Mouse (Mus musculus) heart, embryonic 12.5 days (tissue): ENCODE measurements around the gene Zfp846. TPM values are rescaled to one million over a fixed set of nuclear protein-coding genes. Genes with fewer than 3 reads are reported as not detected.
"Not testable (repeated sequence)": the region's sequence is repeated elsewhere in the genome, so short reads cannot be mapped to it uniquely, and the experiment has no call there.

ENCODE experiments used
- ATAC-seq: fragments of 200-750 bp; cut with Nextera tagmentation; 2 replicates; pipeline ENCODE4 v1.8.0; 2017; ENCODE audit warnings: moderate TSS enrichment, moderate library complexity; ENCODE audit not compliant: insufficient number of reproducible peaks, low FRiP score
- H3K27ac ChIP-seq: fragments of 300-500 bp; sonication (generic); 2 replicates; pipeline ENCODE4 v1.5.1; 2016; ENCODE audit warnings: mild to moderate bottlenecking, moderate library complexity; ENCODE audit not compliant: poor library complexity, severe bottlenecking
- H3K27me3 ChIP-seq: fragments of 300-500 bp; sonication (generic); replicated peaks from 2 replicates; pipeline ENCODE4 v1.6.1; 2016; ENCODE audit warnings: mild to moderate bottlenecking, moderate library complexity
- H3K36me3 ChIP-seq: fragments of 300-500 bp; sonication (generic); 2 replicates; pipeline ENCODE4 v1.6.1; 2016; ENCODE audit warnings: mild to moderate bottlenecking, moderate library complexity
- H3K4me1 ChIP-seq: fragments of 300-500 bp; sonication (generic); replicated peaks from 2 replicates; pipeline ENCODE4 v1.6.1; 2016; ENCODE audit warnings: mild to moderate bottlenecking
- H3K4me2 ChIP-seq: fragments of 300-500 bp; sonication (generic); 2 replicates; pipeline ENCODE4 v1.6.1; 2016; ENCODE audit warnings: mild to moderate bottlenecking, moderate library complexity
- H3K4me3 ChIP-seq: fragments of 300-500 bp; sonication (generic); 2 replicates; pipeline ENCODE4 v1.5.1; 2016; ENCODE audit warnings: mild to moderate bottlenecking
- H3K9ac ChIP-seq: fragments of 300-500 bp; sonication (generic); 2 replicates; pipeline ENCODE4 v1.6.1; 2016; ENCODE audit warnings: mild to moderate bottlenecking, moderate library complexity
- H3K9me3 ChIP-seq: fragments of 300-500 bp; sonication (generic); replicated peaks from 2 replicates; pipeline ENCODE4 v1.6.1; 2016; ENCODE audit warnings: mild to moderate bottlenecking, moderate library complexity
- WGBS: fragments of 180-500 bp; shearing (Covaris S2); methylation state at CpG from one replicate; pipeline ENCODE4 v1.1.7; 2016; 5-methylcytosine and 5-hydroxymethylcytosine counted together
- polyA plus RNA-seq: library from polyadenylated mRNA; unstranded; fragments of >200 nt; fragmentation: Nextera tagmentation; extraction: Ambion mirVana; gene quantifications from 2 replicates; pipeline ENCODE4 v1.2.1, GENCODE M21; 2016

Gene Zfp846
- polyA plus RNA-seq, 1 experiment from 2014 or later = 10.7 TPM

DNA sequence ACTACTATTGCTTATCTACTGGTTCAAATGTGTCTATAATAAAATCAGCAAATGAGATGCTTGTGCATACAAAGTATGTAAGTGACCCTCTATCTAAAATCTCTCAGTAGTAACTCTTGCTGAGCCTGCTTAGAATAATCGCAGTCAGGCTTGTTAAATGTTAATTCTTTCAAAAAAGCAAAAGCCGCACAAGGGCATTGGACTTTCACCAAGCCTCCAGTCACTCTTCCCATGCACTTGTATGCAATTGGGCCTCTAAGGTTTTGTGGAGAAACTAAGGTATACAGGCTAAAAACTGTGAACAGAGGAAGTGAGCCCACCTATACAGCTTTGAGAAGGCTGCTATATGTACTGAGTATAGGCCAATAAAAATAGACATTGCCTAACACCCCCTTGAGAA is 4.5 kb upstream of the Zfp846 start:
- H3K9me3 ChIP-seq = peaks cover 7% of the 10 kb centered on the region
- H3K27ac ChIP-seq = no peak overlapping the region
- no peak overlapping the region for H3K9ac ChIP-seq
- no peaks in the 10 kb centered on the region for H3K36me3 ChIP-seq
- no peaks in the 10 kb centered on the region for H3K4me1 ChIP-seq
- 71% methylated on average over 2 of the region's 2 CpGs for WGBS
- ATAC-seq = no peak
- no peak overlapping the region for H3K4me2 ChIP-seq
- no peak overlapping the region for H3K4me3 ChIP-seq
- H3K27me3 ChIP-seq = peaks cover 19% of the 10 kb centered on the region

DNA sequence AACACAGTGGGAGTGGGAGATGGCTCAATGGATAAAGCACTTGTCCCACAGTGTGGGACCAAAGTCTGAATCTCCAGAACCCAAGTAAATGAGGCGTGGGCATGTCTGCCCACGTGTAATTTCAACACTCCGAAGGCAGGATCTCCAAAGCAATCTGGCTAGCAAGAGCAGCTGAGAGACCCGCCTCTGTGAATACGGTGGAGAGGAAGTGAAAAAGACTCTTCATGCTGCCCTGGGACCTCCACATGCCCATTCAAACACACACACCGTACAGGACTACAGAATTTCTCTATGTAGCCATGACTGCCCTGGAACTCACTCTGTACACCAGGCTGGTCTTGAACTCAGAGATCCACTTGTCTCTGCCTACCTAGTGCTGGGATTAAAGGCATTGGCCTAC is 20.2 kb downstream of the Zfp846 start:
- H3K4me1 ChIP-seq = no peaks in the 10 kb centered on the region
- no peak overlapping the region for H3K9ac ChIP-seq
- H3K4me3 ChIP-seq = no peak overlapping the region
- WGBS = 77% methylated on average over 6 of the region's 6 CpGs
- H3K9me3 ChIP-seq = no peaks in the 10 kb centered on the region
- H3K27ac ChIP-seq = no peak overlapping the region
- no peaks in the 10 kb centered on the region for H3K27me3 ChIP-seq
- H3K36me3 ChIP-seq = peaks cover 6% of the 10 kb centered on the region; the same call in 1 of the 2 replicates
- H3K4me2 ChIP-seq = no peak overlapping the region
- no peak for ATAC-seq

DNA sequence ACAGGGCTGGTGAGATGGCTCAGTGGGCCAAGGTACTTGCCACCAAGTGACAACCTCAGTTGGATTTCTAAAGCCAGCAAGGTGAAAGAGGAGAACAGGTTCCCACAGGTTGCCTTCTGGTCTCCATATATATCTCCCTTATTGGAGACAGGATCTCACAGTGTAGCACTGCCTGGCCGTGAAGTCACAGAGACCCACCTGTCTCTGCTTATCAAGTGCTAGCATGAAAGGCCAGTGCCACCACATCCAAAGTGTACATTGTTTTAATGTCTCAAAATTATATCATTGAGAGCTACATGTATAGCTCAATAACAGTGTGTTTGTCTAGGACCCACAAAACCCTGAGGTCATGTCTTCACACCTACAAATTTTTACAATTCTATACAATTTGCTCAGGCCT is 25.2 kb downstream of the Zfp846 start:
- ATAC-seq = no peak
- H3K4me2 ChIP-seq = no peak overlapping the region
- 91% methylated on average over 1 of the region's 1 CpGs for WGBS
- H3K4me3 ChIP-seq = no peak overlapping the region
- 0 out of 2 replicates have a peak, but pooled peaks cover 3% of the 10 kb centered on the region for H3K4me1 ChIP-seq
- H3K36me3 ChIP-seq = peaks cover 6% of the 10 kb centered on the region
- peaks cover 4% of the 10 kb centered on the region; the same call in 1 of the 2 replicates for H3K9me3 ChIP-seq
- no peak overlapping the region for H3K9ac ChIP-seq
- no peaks in the 10 kb centered on the region for H3K27me3 ChIP-seq
- no peak overlapping the region for H3K27ac ChIP-seq

DNA sequence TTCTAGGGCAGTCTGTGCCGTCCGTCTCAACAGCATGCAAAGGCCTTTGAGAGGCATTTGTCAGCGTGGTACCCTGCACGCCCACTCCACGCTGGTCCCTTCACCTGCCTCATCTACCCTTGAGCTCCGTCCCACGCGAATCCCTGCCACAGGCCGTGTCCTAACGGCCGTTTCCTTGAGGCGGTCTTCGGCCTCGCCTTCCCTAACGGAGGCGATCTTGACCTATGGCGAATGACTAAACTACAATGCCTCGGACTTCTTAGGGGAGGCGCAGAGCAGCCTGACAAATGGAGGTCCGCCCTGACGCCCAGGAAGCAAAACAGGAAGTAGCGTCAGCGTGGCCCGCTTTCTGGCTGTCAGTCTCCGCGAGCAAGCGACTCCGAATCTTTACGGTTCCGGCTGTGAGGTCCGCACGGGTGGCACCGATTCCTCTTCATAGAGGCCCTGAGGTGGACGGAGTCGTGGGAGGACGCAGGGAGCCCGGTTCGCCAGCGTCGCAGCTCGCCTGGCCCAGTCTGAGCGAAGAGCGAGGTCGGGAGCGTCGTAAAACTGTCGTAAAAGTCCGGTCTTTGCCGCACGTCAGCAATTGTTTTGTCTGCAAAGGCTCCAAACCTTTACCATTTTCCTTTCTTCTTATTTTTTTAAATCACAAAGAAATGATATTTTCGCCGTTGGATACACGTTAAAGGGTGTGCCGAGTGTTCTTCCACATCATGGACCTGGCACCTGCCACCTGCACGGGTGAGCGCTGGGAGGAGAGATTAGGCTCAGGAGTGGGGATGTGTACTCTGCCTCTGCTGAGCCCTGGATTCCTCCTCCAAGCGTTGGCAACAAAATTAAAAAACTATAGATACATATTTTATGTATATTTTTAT is 26.2 kb downstream of the Zfp846 start:
- WGBS = under 1% methylated on average over 57 of the region's 57 CpGs
- H3K9ac ChIP-seq = peak overlapping the region; percentile 83
- H3K27ac ChIP-seq = peak overlapping the region; percentile 97
- peak overlapping the region; percentile 88 for H3K4me2 ChIP-seq
- peaks cover 4% of the 10 kb centered on the region; the same call in 1 of the 2 replicates for H3K9me3 ChIP-seq
- peaks cover 6% of the 10 kb centered on the region for H3K36me3 ChIP-seq
- peak overlapping the region; percentile 84 for H3K4me3 ChIP-seq
- 0 out of 2 replicates have a peak, but pooled peaks cover 3% of the 10 kb centered on the region for H3K4me1 ChIP-seq
- ATAC-seq = peak; percentile 86
- H3K27me3 ChIP-seq = no peaks in the 10 kb centered on the region

DNA sequence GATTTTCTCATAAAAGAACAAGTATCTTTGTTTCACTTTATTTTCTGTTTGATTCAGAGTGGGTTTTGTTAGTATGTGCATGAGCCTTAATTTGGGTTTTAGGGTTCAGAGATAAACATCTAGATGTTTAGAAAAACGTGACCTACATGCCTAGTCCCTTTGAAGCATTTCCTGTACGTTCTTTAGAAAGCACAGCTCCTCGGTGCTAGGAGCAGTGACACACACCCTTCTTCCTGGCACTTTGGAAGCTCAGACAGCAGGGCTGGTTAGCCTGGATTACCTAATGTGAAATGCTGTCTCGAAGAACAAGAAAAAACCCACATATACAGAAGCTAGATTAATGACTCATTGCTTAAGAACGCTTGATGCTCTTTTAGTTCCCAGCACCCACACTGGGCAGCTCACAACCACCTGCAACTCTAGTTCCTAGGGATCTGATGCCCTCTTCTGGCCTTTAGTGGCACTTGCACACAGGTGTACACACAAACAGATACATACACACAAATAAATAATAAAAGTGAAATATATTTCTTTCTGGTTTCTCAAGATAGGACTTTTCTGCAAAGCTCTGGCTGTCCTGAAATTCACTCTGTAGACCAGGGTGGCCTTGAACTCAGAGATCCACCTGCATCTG is 28.9 kb downstream of the Zfp846 start:
- Histone ChIP-seq H3K27ac (no peak overlapping the region), H3K4me3 (no peak overlapping the region), H3K9me3 (peaks cover 4% of the 10 kb centered on the region; the same call in 1 of the 2 replicates), H3K4me1 (0 out of 2 replicates have a peak, but pooled peaks cover 3% of the 10 kb centered on the region), H3K9ac (no peak overlapping the region), H3K27me3 (no peaks in the 10 kb centered on the region), H3K36me3 (peaks cover 6% of the 10 kb centered on the region), H3K4me2 (no peak overlapping the region)
- ATAC-seq = no peak
- WGBS = 75% methylated on average over 5 of the region's 5 CpGs

DNA sequence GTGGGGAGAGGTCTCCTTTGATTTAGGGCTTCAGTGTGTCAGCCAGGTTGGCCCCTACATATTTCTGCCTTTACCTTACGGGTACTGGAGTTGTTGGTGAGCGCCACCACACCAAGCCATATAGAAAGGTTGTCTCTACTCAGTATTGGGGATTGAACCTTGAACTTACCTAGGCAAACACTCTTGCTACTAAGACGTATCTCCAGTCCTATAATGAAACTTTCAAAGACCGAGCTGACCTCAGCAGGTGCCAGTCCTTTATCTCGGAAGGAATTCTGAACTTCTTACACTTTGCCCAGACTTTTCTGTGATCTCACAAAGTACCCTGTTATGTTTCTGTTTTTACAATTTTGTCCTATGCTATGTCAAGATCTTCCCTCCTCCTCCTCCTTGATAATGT is 30.9 kb downstream of the Zfp846 start:
- Histone ChIP-seq H3K4me2 (no peak overlapping the region), H3K4me1 (no peaks in the 10 kb centered on the region), H3K27me3 (no peaks in the 10 kb centered on the region), H3K27ac (no peak overlapping the region), H3K9ac (no peak overlapping the region), H3K36me3 (peaks cover 6% of the 10 kb centered on the region), H3K9me3 (peaks cover 4% of the 10 kb centered on the region; the same call in 1 of the 2 replicates), H3K4me3 (no peak overlapping the region)
- no peak for ATAC-seq
- 74% methylated on average over 5 of the region's 5 CpGs for WGBS

DNA sequence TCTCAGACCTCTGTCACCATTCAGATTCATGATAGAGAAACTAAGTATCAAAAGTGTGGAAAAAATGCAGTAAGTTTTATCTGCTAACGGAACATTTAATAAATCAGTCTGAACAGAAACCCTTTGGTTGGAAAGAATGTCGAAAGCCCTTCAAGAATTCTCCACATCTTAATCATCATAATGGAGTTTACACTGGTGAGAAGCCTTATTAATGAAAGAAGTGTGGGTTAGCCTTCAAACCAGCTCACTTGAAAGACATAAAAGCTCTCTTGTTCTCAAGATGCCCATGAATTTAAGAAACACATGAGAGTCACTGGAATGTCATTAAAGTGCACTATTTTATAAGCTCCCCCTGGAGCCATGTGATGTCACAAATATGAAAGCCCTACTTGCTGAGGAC is 35.6 kb downstream of the Zfp846 start:
- no peak for ATAC-seq
- H3K4me3 ChIP-seq = no peak overlapping the region
- 80% methylated on average over 2 of the region's 2 CpGs for WGBS
- no peak overlapping the region for H3K9ac ChIP-seq
- H3K27ac ChIP-seq = no peak overlapping the region
- H3K9me3 ChIP-seq = no peaks in the 10 kb centered on the region
- peaks cover 9% of the 10 kb centered on the region; the same call in 1 of the 2 replicates for H3K36me3 ChIP-seq
- no peak overlapping the region for H3K4me2 ChIP-seq
- no peaks in the 10 kb centered on the region for H3K4me1 ChIP-seq
- no peaks in the 10 kb centered on the region for H3K27me3 ChIP-seq

DNA sequence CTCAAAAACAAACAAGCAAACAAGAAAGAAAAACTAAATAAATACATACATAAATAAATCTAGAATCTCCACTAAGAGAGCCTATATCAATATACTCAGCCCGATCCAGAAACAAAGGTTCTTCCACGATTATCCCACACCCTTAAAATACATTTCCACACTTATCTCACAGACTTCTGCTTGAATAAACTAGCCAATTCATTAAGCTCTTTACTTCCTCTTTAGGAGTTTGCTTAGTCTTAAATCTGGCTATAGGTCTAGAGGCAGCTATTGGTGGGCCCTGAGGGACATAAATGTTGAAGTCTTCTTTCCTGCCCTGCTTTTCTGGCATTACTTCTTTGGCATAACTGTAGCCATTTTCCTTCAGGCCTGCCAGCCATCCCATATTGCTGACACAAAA is 50.2 kb downstream of the Zfp846 start:
- Histone ChIP-seq H3K4me1 (no peaks in the 10 kb centered on the region), H3K27me3 (no peaks in the 10 kb centered on the region), H3K4me3 (no peak overlapping the region), H3K9ac (no peak overlapping the region), H3K4me2 (no peak overlapping the region), H3K36me3 (peaks cover 8% of the 10 kb centered on the region; the same call in 1 of the 2 replicates), H3K27ac (no peak overlapping the region), H3K9me3 (no peaks in the 10 kb centered on the region)
- 86% methylated on average over 2 of the region's 2 CpGs for WGBS
- ATAC-seq = no peak

DNA sequence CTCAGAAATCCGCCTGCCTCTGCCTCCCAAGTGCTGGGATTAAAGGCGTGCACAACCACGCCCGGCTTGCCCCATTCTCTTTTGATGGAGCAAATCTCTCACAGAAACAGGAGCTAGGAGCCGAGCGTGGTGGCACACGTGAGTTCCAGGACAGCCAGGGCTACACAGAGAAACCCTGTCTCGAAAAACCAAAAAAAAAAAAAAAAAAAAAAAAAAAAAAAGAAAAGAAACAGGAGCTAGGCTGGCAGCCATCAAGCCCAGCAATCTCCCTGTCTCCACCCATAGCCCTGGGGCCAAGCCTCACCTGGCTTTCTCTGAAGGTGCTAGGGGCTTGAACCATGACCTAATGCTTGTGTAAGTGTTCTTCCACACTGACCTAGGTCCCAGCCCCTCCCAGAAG is 54.6 kb downstream of the Zfp846 start:
- not testable (repeated sequence) for H3K27ac ChIP-seq, H3K4me3 ChIP-seq, H3K9ac ChIP-seq, H3K27me3 ChIP-seq, H3K4me2 ChIP-seq, H3K9me3 ChIP-seq
- ATAC-seq = peak; percentile 44; the same call in 1 of the 2 replicates
- H3K4me1 ChIP-seq = peaks cover 12% of the 10 kb centered on the region
- WGBS = 86% methylated on average over 8 of the region's 8 CpGs
- peaks cover 32% of the 10 kb centered on the region for H3K36me3 ChIP-seq

DNA sequence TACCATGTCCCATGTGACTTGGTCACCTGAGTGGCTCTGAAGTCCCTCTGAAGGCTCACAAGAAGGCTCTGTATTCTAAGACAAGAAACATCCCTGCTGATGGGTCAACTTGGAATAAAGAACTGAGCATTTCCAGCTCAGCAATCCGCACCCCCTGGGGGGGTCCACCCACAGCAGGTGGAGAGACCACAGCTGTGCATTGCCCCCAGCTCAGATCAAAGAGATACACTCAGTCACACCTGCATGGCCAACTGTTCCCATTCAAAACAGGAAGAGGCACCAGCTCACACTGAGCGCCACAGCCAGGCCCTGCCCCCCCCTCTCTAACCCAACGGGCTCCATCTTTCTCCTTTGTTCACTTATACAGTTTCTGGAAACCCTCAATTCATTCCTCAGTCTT is 55.2 kb downstream of the Zfp846 start:
- Histone ChIP-seq H3K4me3 (no peak overlapping the region), H3K36me3 (peaks cover 32% of the 10 kb centered on the region), H3K9ac (no peak overlapping the region), H3K9me3 (no peaks in the 10 kb centered on the region), H3K4me1 (peaks cover 17% of the 10 kb centered on the region), H3K4me2 (no peak overlapping the region), H3K27ac (no peak overlapping the region), H3K27me3 (no peaks in the 10 kb centered on the region)
- 82% methylated on average over 3 of the region's 3 CpGs for WGBS
- ATAC-seq = no peak

DNA sequence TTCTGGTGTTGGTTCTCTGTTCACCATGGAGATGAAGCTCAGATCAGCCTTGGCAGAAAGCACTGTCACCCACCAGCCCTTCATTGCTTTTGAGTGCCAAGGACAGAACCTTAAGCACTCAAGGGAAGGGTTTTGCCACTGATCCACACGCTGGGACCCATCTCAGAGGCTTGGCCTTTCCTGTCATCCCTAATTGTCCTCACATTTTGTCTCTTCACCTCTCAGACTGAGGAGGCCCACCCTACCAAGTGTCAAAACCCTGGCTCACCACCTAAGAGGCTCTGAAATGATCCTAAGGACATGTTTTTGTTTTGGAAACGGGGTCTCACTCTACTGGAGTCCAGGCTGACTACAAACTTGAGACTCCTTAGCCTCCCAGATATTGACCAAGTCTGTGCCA is 55.7 kb downstream of the Zfp846 start:
- no peaks in the 10 kb centered on the region for H3K27me3 ChIP-seq
- no peak overlapping the region for H3K9ac ChIP-seq
- H3K4me1 ChIP-seq = peaks cover 22% of the 10 kb centered on the region
- H3K36me3 ChIP-seq = peaks cover 32% of the 10 kb centered on the region
- 73% methylated on average over 2 of the region's 2 CpGs for WGBS
- H3K27ac ChIP-seq = no peak overlapping the region
- ATAC-seq = no peak
- H3K9me3 ChIP-seq = no peaks in the 10 kb centered on the region
- no peak overlapping the region for H3K4me3 ChIP-seq
- no peak overlapping the region for H3K4me2 ChIP-seq
